Mouse (Mus musculus) testis, adult 2 months (tissue): ENCODE measurements around the gene Rpusd2.

Experiments
- CTCF ChIP-seq: fragments of 200-500 bp; IDR thresholded peaks from 2 replicates; pipeline ENCODE4 v1.5.1; 2012; ENCODE audit warnings: low read depth, mild to moderate bottlenecking, inconsistent platforms, low read length, moderate library complexity; ENCODE audit not compliant: control insufficient read depth, insufficient read depth, insufficient replicate concordance
- POLR2A ChIP-seq: fragments of 200-500 bp; IDR thresholded peaks from 2 replicates; pipeline ENCODE4 v1.6.1; 2012; ENCODE audit warnings: low read depth, mild to moderate bottlenecking, inconsistent platforms, low read length, moderate library complexity; ENCODE audit not compliant: control insufficient read depth

DNA sequence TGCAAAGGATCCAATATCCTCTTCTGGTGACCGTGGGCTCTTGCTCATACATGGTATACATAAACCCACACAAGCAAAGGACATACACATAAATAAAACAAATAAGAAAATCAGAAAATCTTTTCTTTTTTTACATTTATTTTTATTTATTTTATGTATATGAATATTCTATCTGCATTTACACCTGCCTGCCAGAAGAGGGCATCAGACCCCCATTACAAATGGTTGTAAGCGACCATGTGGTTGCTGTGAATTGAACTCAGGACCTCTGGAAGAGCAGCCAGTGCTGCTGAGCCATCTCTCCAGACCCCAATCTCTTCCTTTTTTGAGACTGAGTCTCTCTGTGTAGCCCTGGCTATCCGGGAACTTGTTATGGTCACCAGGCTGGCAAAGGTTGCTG is 16.9 kb upstream of the Rpusd2 start:
- no peak for TF ChIP-seq CTCF
- no peak for TF ChIP-seq POLR2A
